Mouse (Mus musculus) MEL (cell line): ENCODE measurements around the gene Gm9507.
"Not testable (repeated sequence)": the region's sequence is repeated elsewhere in the genome, so short reads cannot be mapped to it uniquely, and the experiment has no call there.

Experiments used
- BHLHE40 ChIP-seq: IDR thresholded peaks from 2 replicates; pipeline ENCODE4 v1.6.1; 2012; ENCODE audit warnings: low read depth, mild to moderate bottlenecking, inconsistent platforms, low read length, improper control_type of control experiment, borderline replicate concordance
- CTCF ChIP-seq, 3 experiments: IDR thresholded peaks in 2 of 3; conservative IDR thresholded peaks in 1 of 3; 2 replicates each; pipeline ENCODE4 v1.5.1; 2011 to 2012; ENCODE audit warnings: low read length in 3 of 3, low read depth in 2 of 3, mild to moderate bottlenecking in 2 of 3, improper control_type of control experiment in 1 of 3, inconsistent platforms in 1 of 3, mixed read lengths in 1 of 3, moderate library complexity in 1 of 3; ENCODE audit not compliant: control insufficient read depth in 1 of 3, insufficient read depth in 1 of 3, poor library complexity in 1 of 3, severe bottlenecking in 1 of 3
- EP300 ChIP-seq, 2 experiments: IDR thresholded peaks; 2 replicates each; pipeline ENCODE4 v1.6.1; 2011; ENCODE audit warnings: improper control_type of control experiment in 2 of 2, low read length in 2 of 2, low read depth in 1 of 2, mild to moderate bottlenecking in 1 of 2
- GABPA ChIP-seq: IDR thresholded peaks from 2 replicates; pipeline ENCODE4 v1.6.1; 2012; ENCODE audit warnings: low read depth, mild to moderate bottlenecking, inconsistent platforms, low read length, improper control_type of control experiment, moderate library complexity
- GATA1 ChIP-seq: IDR thresholded peaks from 2 replicates; pipeline ENCODE4 v1.6.1; 2011; ENCODE audit warnings: low read depth, low read length, improper control_type of control experiment
- JUND ChIP-seq: IDR thresholded peaks from 2 replicates; pipeline ENCODE4 v1.6.1; 2011; ENCODE audit warnings: low read depth, mild to moderate bottlenecking, improper control_type of control experiment, low read length
- KAT2A ChIP-seq: conservative IDR thresholded peaks from 2 replicates; pipeline ENCODE4 v1.6.1; 2012; ENCODE audit warnings: low read depth, low read length, improper control_type of control experiment, inconsistent platforms
- POLR2A ChIP-seq, 2 experiments: IDR thresholded peaks; 2 replicates each; pipeline ENCODE4 v1.6.1; 2011 to 2012; ENCODE audit warnings: low read length in 2 of 2, mild to moderate bottlenecking in 2 of 2, control low read depth in 1 of 2, improper control_type of control experiment in 1 of 2, low read depth in 1 of 2, moderate library complexity in 1 of 2; ENCODE audit not compliant: control insufficient read depth in 1 of 2, insufficient read depth in 1 of 2, poor library complexity in 1 of 2
- SMC3 ChIP-seq: IDR thresholded peaks from 2 replicates; pipeline ENCODE4 v1.6.1; 2011; ENCODE audit warnings: low read depth, low read length, improper control_type of control experiment
- USF1 ChIP-seq: IDR thresholded peaks from 2 replicates; pipeline ENCODE4 v1.6.1; 2014; ENCODE audit warnings: low read depth, mild to moderate bottlenecking, inconsistent platforms, low read length, improper control_type of control experiment, moderate library complexity

GRCm38 (mm10) chr10:77782442-77782841 is 29.2 kb downstream of the Gm9507 start, which contains the start of gene Gm3250:
- not testable (repeated sequence) for TF ChIP-seq GABPA; KAT2A; POLR2A (IDR thresholded peaks at IDR 0.05; ENCODE audit: control insufficient read depth in 1 of 2, insufficient read depth in 1 of 2, low read depth in 1 of 2, low read length in 2 of 2, poor library complexity in 1 of 2); SMC3; BHLHE40; CTCF (IDR thresholded peaks at IDR 0.05 in 2 of 3, conservative IDR thresholded peaks at IDR 0.05 in 1 of 3; ENCODE audit: control insufficient read depth in 1 of 3, insufficient read depth in 1 of 3, low read depth in 2 of 3, low read length in 3 of 3, poor library complexity in 1 of 3, severe bottlenecking in 1 of 3); JUND; EP300 (IDR thresholded peaks at IDR 0.05; ENCODE audit: low read depth in 1 of 2, low read length in 2 of 2); GATA1; USF1
